Mouse (Mus musculus) megakaryocyte, embryonic 14.5 days (primary cell): ENCODE data around the gene Morc2a. TPM values are rescaled to one million over a fixed set of nuclear protein-coding genes. Genes with fewer than 3 reads are reported as not detected.
A peak's percentile ranks its signal among the peaks of the same experiment; 100 is the strongest.
"Not testable (repeated sequence)": the region's sequence is repeated elsewhere in the genome, so short reads cannot be mapped to it uniquely, and the experiment has no call there.

Experiments used
- H3K27me3 ChIP-seq: replicated peaks from 2 replicates; pipeline ENCODE3; 2012; ENCODE audit warnings: inconsistent platforms
- H3K36me3 ChIP-seq: replicated peaks from 2 replicates; pipeline ENCODE3; 2012; ENCODE audit warnings: low read length, inconsistent platforms, mixed read lengths
- H3K4me1 ChIP-seq: 2 replicates; pipeline ENCODE4 v1.6.1; 2012; ENCODE audit warnings: inconsistent platforms
- H3K4me3 ChIP-seq: replicated peaks from 2 replicates; pipeline ENCODE3; 2012; ENCODE audit warnings: moderate library complexity, mild to moderate bottlenecking, inconsistent platforms
- H3K9me3 ChIP-seq: 2 replicates; pipeline ENCODE4 v1.6.1; 2012; ENCODE audit warnings: inconsistent platforms
- FLI1 ChIP-seq: IDR thresholded peaks from 2 replicates; pipeline ENCODE4 v1.6.1; 2012; ENCODE audit warnings: low read length, inconsistent platforms, mixed read lengths
- GATA1 ChIP-seq: IDR thresholded peaks from 3 replicates; pipeline ENCODE4 v1.6.1; 2012; ENCODE audit warnings: mixed read lengths, low read length, inconsistent platforms, borderline replicate concordance
- polyA plus RNA-seq: library from polyadenylated mRNA; stranded (reverse); fragments of >175 nt; gene quantifications from 2 replicates; pipeline ENCODE4 v1.2.3, GENCODE M21; 2012; ENCODE audit warnings: low replicate concordance; ENCODE audit not compliant: insufficient read depth

Morc2a gene
- 0.38 and 1.6 TPM in 2 replicates for polyA plus RNA-seq

GRCm38 (mm10) chr11:3648964-3649841, at the start of gene Morc2a:
Morc2a (plus strand) TSS chr11:3649191.
- H3K4me3 ChIP-seq, result peak within 1 kb of the TSS; percentile 98
- peaks cover 24% of the 10 kb centered on the region for H3K4me1 ChIP-seq
- peaks cover 18% of the 10 kb centered on the region for H3K9me3 ChIP-seq
- H3K27me3 ChIP-seq, result no peaks in the 10 kb centered on the region
- TF ChIP-seq FLI1 (0 out of 2 replicates have a peak, but pooled peaks have one; percentile 43), GATA1 (no peak)
- H3K36me3 ChIP-seq, result peaks cover 49% of the 10 kb centered on the region

GRCm38 (mm10) chr11:3601966-3602365, 47.0 kb upstream of the Morc2a start:
- peaks cover 12% of the 10 kb centered on the region for H3K4me1 ChIP-seq
- not testable (repeated sequence) for H3K27me3 ChIP-seq, H3K4me3 ChIP-seq, H3K36me3 ChIP-seq, H3K9me3 ChIP-seq

GRCm38 (mm10) chr11:3602687-3603086, 46.3 kb upstream of the Morc2a start:
- H3K9me3 ChIP-seq, H3K36me3 ChIP-seq, H3K27me3 ChIP-seq: not testable (repeated sequence)
- Histone ChIP-seq H3K4me1 (peaks cover 12% of the 10 kb centered on the region), H3K4me3 (peak overlapping the region; percentile 23)

GRCm38 (mm10) chr11:3606456-3606855, 42.5 kb upstream of the Morc2a start:
- Histone ChIP-seq H3K4me3 (no peak overlapping the region), H3K9me3 (peaks cover 22% of the 10 kb centered on the region), H3K36me3 (no peaks in the 10 kb centered on the region), H3K27me3 (peaks cover 6% of the 10 kb centered on the region), H3K4me1 (peaks cover 19% of the 10 kb centered on the region)
- TF ChIP-seq GATA1 (no peak), FLI1 (no peak)

GRCm38 (mm10) chr11:3615576-3615975, 33.4 kb upstream of the Morc2a start:
- H3K36me3 ChIP-seq, result no peaks in the 10 kb centered on the region
- peaks cover 9% of the 10 kb centered on the region for H3K27me3 ChIP-seq
- TF ChIP-seq GATA1 (no peak), FLI1 (no peak)
- H3K9me3 ChIP-seq, result peaks cover 16% of the 10 kb centered on the region
- no peak overlapping the region for H3K4me3 ChIP-seq
- H3K4me1 ChIP-seq, result 0 out of 2 replicates have a peak, but pooled peaks cover 3% of the 10 kb centered on the region

- no peak for TF ChIP-seq GATA1
- no peak for TF ChIP-seq FLI1
- peaks cover 13% of the 10 kb centered on the region for H3K9me3 ChIP-seq
- H3K4me1 ChIP-seq, result no peaks in the 10 kb centered on the region
- H3K27me3 ChIP-seq, result peaks cover 11% of the 10 kb centered on the region
- no peaks in the 10 kb centered on the region for H3K36me3 ChIP-seq
- no peak overlapping the region for H3K4me3 ChIP-seq
Measured at GRCm38 (mm10) chr11:3622826-3623225, 26.2 kb upstream of the Morc2a start.

- peaks cover 6% of the 10 kb centered on the region; the same call in 1 of the 2 replicates for H3K4me1 ChIP-seq
- no peaks in the 10 kb centered on the region for H3K36me3 ChIP-seq
- no peak for TF ChIP-seq FLI1
- no peak for TF ChIP-seq GATA1
- peaks cover 30% of the 10 kb centered on the region for H3K9me3 ChIP-seq
- H3K4me3 ChIP-seq, result no peak overlapping the region
- H3K27me3 ChIP-seq, result peaks cover 17% of the 10 kb centered on the region
Measured at GRCm38 (mm10) chr11:3624391-3625027, 24.5 kb upstream of the Morc2a start.

- Histone ChIP-seq H3K9me3 (peaks cover 31% of the 10 kb centered on the region), H3K4me3 (peak overlapping the region; percentile 78), H3K36me3 (no peaks in the 10 kb centered on the region), H3K4me1 (peaks cover 6% of the 10 kb centered on the region; the same call in 1 of the 2 replicates), H3K27me3 (peaks cover 6% of the 10 kb centered on the region)
- TF ChIP-seq GATA1, result no peak
- no peak for TF ChIP-seq FLI1
Measured at GRCm38 (mm10) chr11:3628999-3629491, 19.9 kb upstream of the Morc2a start.

- not testable (repeated sequence) for H3K27me3 ChIP-seq, H3K4me3 ChIP-seq, H3K4me1 ChIP-seq, H3K36me3 ChIP-seq
- peaks cover 13% of the 10 kb centered on the region for H3K9me3 ChIP-seq
Measured at GRCm38 (mm10) chr11:3633269-3633668, 15.7 kb upstream of the Morc2a start.

GRCm38 (mm10) chr11:3647688-3648087, 1.3 kb upstream of the Morc2a start:
- H3K4me1 ChIP-seq, result peaks cover 24% of the 10 kb centered on the region
- no peaks in the 10 kb centered on the region for H3K27me3 ChIP-seq
- H3K36me3 ChIP-seq, result peaks cover 62% of the 10 kb centered on the region
- no peak for TF ChIP-seq FLI1
- H3K4me3 ChIP-seq, result peak overlapping the region; percentile 98
- H3K9me3 ChIP-seq, result peaks cover 21% of the 10 kb centered on the region
